Mouse (Mus musculus): ENCODE results near the gene Inpp5k. TPM values are rescaled to one million over a fixed set of nuclear protein-coding genes. Genes with fewer than 3 reads are reported as not detected.

Inpp5k gene
- polyA plus RNA-seq (2014; fragmentation: Illumina TruSeq; extraction: RNeasy Lipid Tissue Mini Kit (QIAGEN cat#74804); ENCODE audit: insufficient read depth, low read depth, low replicate concordance) = 40.8 TPM

GRCm38 (mm10) chr11:75630645-75631229 lies at the start of gene Inpp5k:
Gene Inpp5k, plus strand, starts transcription at chr11:75630988.

DNA sequence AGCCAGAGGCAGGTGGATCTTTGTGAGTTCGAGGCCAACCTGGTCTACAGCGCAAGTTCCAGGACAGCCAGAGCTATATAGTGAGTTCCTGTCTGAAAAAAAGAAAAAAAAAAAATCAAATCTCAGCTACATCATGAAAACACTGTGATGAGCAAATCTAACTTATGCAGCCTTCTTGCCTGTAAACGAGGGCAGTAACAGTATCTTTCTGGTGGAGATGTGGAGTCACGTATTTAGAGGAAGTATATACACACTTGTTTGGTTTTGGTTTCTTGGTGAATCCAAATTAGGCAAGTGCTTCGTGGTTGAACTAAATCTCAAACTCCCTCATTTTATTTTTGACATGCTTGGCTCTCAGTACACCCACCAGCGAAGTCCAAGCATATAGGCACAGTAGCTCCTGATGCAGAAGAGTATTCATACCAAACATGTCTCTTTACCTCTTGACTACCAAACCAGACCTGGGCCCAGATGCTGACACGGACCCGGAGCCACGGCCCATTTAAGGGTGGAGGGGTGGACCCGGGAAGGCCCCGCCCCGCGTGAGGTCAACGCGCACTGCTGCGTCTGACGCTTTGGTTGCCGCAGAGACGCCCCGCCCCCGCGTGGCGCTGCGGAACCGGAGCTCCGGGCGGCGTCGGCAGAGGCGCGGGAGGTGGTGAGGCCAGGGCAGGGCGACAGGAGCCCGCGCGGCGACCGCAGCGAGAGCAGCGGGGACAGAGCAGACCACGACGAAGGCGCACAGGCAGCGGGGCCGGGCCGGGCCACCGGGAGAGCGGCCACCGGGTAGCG lies 43.1 kb upstream of the Inpp5k start, which contains the start of gene Pitpna:
Gene Pitpna, plus strand, starts transcription at position 605 of the 792 bp plus-strand sequence.

DNA sequence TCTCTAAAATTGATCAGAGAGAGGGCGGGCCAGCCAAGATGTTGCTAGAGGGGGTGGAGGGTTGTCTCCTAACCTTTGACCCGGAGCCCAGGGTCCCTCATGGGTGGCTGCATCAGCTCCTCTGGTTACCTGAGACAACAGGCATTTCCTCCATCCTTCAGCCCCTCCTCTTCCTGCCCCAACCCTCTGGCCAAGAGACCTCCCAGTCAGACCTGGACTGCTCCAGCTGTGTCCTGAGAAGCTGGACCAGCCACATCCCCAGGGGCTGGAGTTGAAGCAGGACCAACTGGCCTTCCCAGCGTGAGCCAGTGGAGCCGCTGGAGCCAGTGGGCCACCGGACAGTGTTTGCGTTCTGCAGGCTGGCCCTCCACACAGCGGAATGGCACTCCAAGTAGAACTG lies 19.5 kb downstream of the Inpp5k start, which contains the start of gene Myo1c:
Gene Myo1c, plus strand, starts transcription at position 194 of the 400 bp plus-strand sequence.

DNA sequence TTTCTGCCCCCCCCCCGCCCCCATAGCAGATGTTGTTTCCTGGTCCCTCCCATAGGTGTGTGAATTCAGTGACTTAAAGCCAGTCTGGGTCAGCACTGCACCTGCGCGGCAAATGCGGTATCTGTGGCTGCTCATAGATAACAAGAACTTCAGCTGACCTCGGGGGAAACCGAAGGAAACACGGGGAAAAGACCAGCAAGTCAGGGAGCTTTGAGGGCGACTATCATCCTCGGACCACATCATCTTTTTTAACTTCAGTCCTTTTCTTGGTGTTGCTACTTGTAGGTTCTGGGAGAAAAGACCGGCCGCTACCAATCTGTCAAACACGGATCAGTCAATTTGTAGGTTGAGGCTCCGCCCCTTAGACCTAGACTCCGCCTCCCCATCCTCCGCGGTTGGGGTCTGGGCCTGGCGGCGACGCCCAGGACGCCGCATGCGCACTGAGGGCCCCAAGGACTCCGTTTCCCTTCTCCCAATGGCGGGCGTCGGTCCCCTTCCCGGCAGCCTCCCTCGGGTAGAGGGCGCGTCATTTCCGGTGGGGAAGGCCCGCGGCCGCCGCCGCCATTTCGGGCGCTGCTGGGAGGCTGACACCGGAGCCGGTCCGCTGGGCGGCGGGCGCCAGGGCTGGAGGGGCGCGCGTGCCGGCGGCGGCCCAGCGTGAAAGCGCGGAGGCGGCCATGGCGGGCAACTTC lies 48.1 kb downstream of the Inpp5k start, which contains the start of gene Crk:
Gene Crk, plus strand, starts transcription at position 513 of the 692 bp plus-strand sequence.

Other genes with a start within 250 kb of the Inpp5k start
- 48.5 TPM for gene Serpinf1, start 208.3 kb upstream of the Inpp5k start, polyA plus RNA-seq (2014; fragmentation: Illumina TruSeq; extraction: RNeasy Lipid Tissue Mini Kit (QIAGEN cat#74804); ENCODE audit: insufficient read depth, low read depth, low replicate concordance)
- gene Serpinf2, start 191.4 kb upstream of the Inpp5k start, polyA plus RNA-seq (2014; fragmentation: Illumina TruSeq; extraction: RNeasy Lipid Tissue Mini Kit (QIAGEN cat#74804); ENCODE audit: insufficient read depth, low read depth, low replicate concordance) = 0.24 TPM
- 9.8 TPM for gene Wdr81, start 176.3 kb upstream of the Inpp5k start, polyA plus RNA-seq (2014; fragmentation: Illumina TruSeq; extraction: RNeasy Lipid Tissue Mini Kit (QIAGEN cat#74804); ENCODE audit: insufficient read depth, low read depth, low replicate concordance)
- gene Tlcd2, start 169.3 kb upstream of the Inpp5k start, polyA plus RNA-seq (2014; fragmentation: Illumina TruSeq; extraction: RNeasy Lipid Tissue Mini Kit (QIAGEN cat#74804); ENCODE audit: insufficient read depth, low read depth, low replicate concordance) = 5.9 TPM
- gene Prpf8, start 144.2 kb upstream of the Inpp5k start, polyA plus RNA-seq (2014; fragmentation: Illumina TruSeq; extraction: RNeasy Lipid Tissue Mini Kit (QIAGEN cat#74804); ENCODE audit: insufficient read depth, low read depth, low replicate concordance) = 25.0 TPM
- 13.1 TPM for gene Rilp, start 120.9 kb upstream of the Inpp5k start, polyA plus RNA-seq (2014; fragmentation: Illumina TruSeq; extraction: RNeasy Lipid Tissue Mini Kit (QIAGEN cat#74804); ENCODE audit: insufficient read depth, low read depth, low replicate concordance)
- 17.8 TPM for gene Scarf1, start 117.4 kb upstream of the Inpp5k start, polyA plus RNA-seq (2014; fragmentation: Illumina TruSeq; extraction: RNeasy Lipid Tissue Mini Kit (QIAGEN cat#74804); ENCODE audit: insufficient read depth, low read depth, low replicate concordance)
- 20.6 TPM for gene Slc43a2, start 99.3 kb upstream of the Inpp5k start, polyA plus RNA-seq (2014; fragmentation: Illumina TruSeq; extraction: RNeasy Lipid Tissue Mini Kit (QIAGEN cat#74804); ENCODE audit: insufficient read depth, low read depth, low replicate concordance)
- 104 TPM for gene Pitpna, start 42.9 kb upstream of the Inpp5k start, polyA plus RNA-seq (2014; fragmentation: Illumina TruSeq; extraction: RNeasy Lipid Tissue Mini Kit (QIAGEN cat#74804); ENCODE audit: insufficient read depth, low read depth, low replicate concordance)
- 87.1 TPM for gene Myo1c, start 19.5 kb downstream of the Inpp5k start, polyA plus RNA-seq (2014; fragmentation: Illumina TruSeq; extraction: RNeasy Lipid Tissue Mini Kit (QIAGEN cat#74804); ENCODE audit: insufficient read depth, low read depth, low replicate concordance)
- gene Crk, start 48.3 kb downstream of the Inpp5k start, polyA plus RNA-seq (2014; fragmentation: Illumina TruSeq; extraction: RNeasy Lipid Tissue Mini Kit (QIAGEN cat#74804); ENCODE audit: insufficient read depth, low read depth, low replicate concordance) = 59.3 TPM
- gene Ywhae, start 101.9 kb downstream of the Inpp5k start, polyA plus RNA-seq (2014; fragmentation: Illumina TruSeq; extraction: RNeasy Lipid Tissue Mini Kit (QIAGEN cat#74804); ENCODE audit: insufficient read depth, low read depth, low replicate concordance) = 219 TPM
- gene Doc2b, start 165.1 kb downstream of the Inpp5k start, polyA plus RNA-seq (2014; fragmentation: Illumina TruSeq; extraction: RNeasy Lipid Tissue Mini Kit (QIAGEN cat#74804); ENCODE audit: insufficient read depth, low read depth, low replicate concordance) = 0.35 TPM

All from lung, adult 10 weeks (tissue).